Mouse (Mus musculus): ENCODE measurements around the gene Gm17268. TPM values are rescaled to one million over a fixed set of nuclear protein-coding genes. Genes with fewer than 3 reads are reported as not detected.

The Gm17268 gene
- polyA plus RNA-seq, 1 experiment = not detected

DNA sequence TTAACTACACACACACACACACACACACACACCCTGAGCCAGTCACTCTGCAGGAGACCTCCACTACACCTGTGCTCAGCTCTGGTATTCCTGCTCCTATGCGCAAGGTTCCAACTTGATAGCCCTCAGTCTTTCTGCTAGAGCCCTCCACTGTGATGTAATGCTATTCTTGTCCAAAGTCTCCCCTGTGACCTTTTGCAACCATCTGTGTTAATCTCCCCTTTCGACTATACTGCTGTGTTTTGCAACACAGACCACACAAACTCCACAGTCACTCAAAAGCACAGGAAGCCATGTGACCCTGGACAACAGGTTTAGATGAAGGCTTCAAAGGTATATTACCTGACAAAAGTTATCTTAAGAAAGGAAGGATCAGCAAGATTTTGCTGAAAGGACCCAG lies 25.1 kb upstream of the Gm17268 start:
- Histone ChIP-seq H3K4me1 (no peaks in the 10 kb centered on the region), H3K36me3 (replicated peaks; ENCODE audit: low read length) (no peaks in the 10 kb centered on the region), H3K4me3 (replicated peaks) (no peak overlapping the region), H3K9me3 (no peaks in the 10 kb centered on the region), H3K27me3 (replicated peaks) (no peaks in the 10 kb centered on the region)
- TF ChIP-seq FLI1 (IDR thresholded peaks at IDR 0.05; ENCODE audit: low read length) (no peak), GATA1 (IDR thresholded peaks at IDR 0.05; ENCODE audit: borderline replicate concordance, low read length) (no peak)

GRCm38 (mm10) chr11:82062226-82062625 lies 23.9 kb upstream of the Gm17268 start:
- Histone ChIP-seq H3K4me3 (replicated peaks) (no peak overlapping the region), H3K9me3 (no peaks in the 10 kb centered on the region), H3K4me1 (no peaks in the 10 kb centered on the region), H3K36me3 (replicated peaks; ENCODE audit: low read length) (no peaks in the 10 kb centered on the region), H3K27me3 (replicated peaks) (no peaks in the 10 kb centered on the region)
- TF ChIP-seq FLI1 (IDR thresholded peaks at IDR 0.05; ENCODE audit: low read length) (no peak), GATA1 (IDR thresholded peaks at IDR 0.05; ENCODE audit: borderline replicate concordance, low read length) (no peak)

DNA sequence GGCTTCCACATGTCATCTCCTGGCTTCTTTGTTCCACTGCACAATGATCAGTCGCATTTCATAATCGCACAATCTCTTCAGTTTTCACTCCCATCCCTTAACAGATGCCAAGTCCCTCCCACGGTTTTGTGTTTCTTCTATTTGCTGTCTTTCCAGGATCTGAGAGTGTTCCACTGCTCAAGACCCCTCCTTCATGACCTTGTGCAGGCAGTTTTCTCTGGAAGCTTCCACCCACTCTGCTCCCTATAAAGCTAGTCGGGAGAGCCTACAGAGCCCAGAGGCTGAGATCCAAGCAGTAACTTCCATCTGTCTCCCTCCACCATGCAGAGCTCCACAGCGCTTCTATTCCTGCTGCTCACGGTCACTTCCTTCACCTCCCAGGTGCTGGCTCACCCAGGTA lies 19.3 kb upstream of the Gm17268 start, which contains the start of gene Ccl11:
Ccl11 (plus strand) TSS at position 178 of the 400 bp plus-strand sequence.
- Histone ChIP-seq H3K36me3 (replicated peaks; ENCODE audit: low read length) (no peaks in the 10 kb centered on the region), H3K9me3 (no peaks in the 10 kb centered on the region), H3K4me1 (no peaks in the 10 kb centered on the region), H3K4me3 (replicated peaks) (no peak within 1 kb of the TSS), H3K27me3 (replicated peaks) (peaks cover 5% of the 10 kb centered on the region)
- TF ChIP-seq FLI1 (IDR thresholded peaks at IDR 0.05; ENCODE audit: low read length) (no peak), GATA1 (IDR thresholded peaks at IDR 0.05; ENCODE audit: borderline replicate concordance, low read length) (no peak)

DNA sequence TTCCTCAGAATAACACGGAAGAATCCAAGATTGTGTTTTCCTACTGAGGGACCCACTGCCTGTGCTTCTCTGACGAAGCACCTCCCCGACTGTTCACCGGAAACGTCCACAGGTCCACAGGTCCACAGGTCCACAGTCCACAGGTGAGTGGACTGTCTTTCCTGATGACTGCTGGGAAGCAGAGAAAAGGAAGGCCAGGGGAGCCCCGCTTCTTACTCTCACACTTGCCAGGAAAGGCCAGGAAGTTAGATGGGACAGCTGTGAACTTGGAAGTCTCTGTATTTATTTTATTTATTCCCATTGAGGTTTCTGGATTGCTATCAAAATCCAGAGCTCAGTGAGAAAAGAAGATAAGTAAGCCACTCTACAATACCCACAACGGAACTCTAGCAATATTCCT lies 15.5 kb upstream of the Gm17268 start:
- Histone ChIP-seq H3K9me3 (no peaks in the 10 kb centered on the region), H3K27me3 (replicated peaks) (peaks cover 6% of the 10 kb centered on the region), H3K36me3 (replicated peaks; ENCODE audit: low read length) (no peaks in the 10 kb centered on the region), H3K4me3 (replicated peaks) (no peak overlapping the region), H3K4me1 (no peaks in the 10 kb centered on the region)
- TF ChIP-seq GATA1 (IDR thresholded peaks at IDR 0.05; ENCODE audit: borderline replicate concordance, low read length) = no peak
- no peak for TF ChIP-seq FLI1 (IDR thresholded peaks at IDR 0.05; ENCODE audit: low read length)

- Histone ChIP-seq H3K4me3 (replicated peaks) (no peak overlapping the region), H3K9me3 (no peaks in the 10 kb centered on the region), H3K4me1 (0 out of 2 replicates have a peak, but pooled peaks cover 3% of the 10 kb centered on the region), H3K36me3 (replicated peaks; ENCODE audit: low read length) (no peaks in the 10 kb centered on the region), H3K27me3 (replicated peaks) (peaks cover 1% of the 10 kb centered on the region)
- no peak for TF ChIP-seq FLI1 (IDR thresholded peaks at IDR 0.05; ENCODE audit: low read length)
- TF ChIP-seq GATA1 (IDR thresholded peaks at IDR 0.05; ENCODE audit: borderline replicate concordance, low read length) = no peak
Observed at GRCm38 (mm10) chr11:82047746-82048415, 9.5 kb upstream of the Gm17268 start.

- Histone ChIP-seq H3K9me3 (no peaks in the 10 kb centered on the region), H3K4me3 (replicated peaks) (no peak within 1 kb of the TSS), H3K4me1 (0 out of 2 replicates have a peak, but pooled peaks cover 3% of the 10 kb centered on the region), H3K27me3 (replicated peaks) (peaks cover 1% of the 10 kb centered on the region), H3K36me3 (replicated peaks; ENCODE audit: low read length) (no peaks in the 10 kb centered on the region)
- TF ChIP-seq GATA1 (IDR thresholded peaks at IDR 0.05; ENCODE audit: borderline replicate concordance, low read length) = no peak
- TF ChIP-seq FLI1 (IDR thresholded peaks at IDR 0.05; ENCODE audit: low read length) = no peak
Observed at GRCm38 (mm10) chr11:82045471-82045870, 7.1 kb upstream of the Gm17268 start, which contains the start of gene Ccl7. Gene Ccl7, plus strand, starts transcription at chr11:82045712.

- Histone ChIP-seq H3K4me1 (no peaks in the 10 kb centered on the region), H3K4me3 (replicated peaks) (no peak overlapping the region), H3K9me3 (no peaks in the 10 kb centered on the region), H3K36me3 (replicated peaks; ENCODE audit: low read length) (no peaks in the 10 kb centered on the region), H3K27me3 (replicated peaks) (no peaks in the 10 kb centered on the region)
- no peak for TF ChIP-seq GATA1 (IDR thresholded peaks at IDR 0.05; ENCODE audit: borderline replicate concordance, low read length)
- no peak for TF ChIP-seq FLI1 (IDR thresholded peaks at IDR 0.05; ENCODE audit: low read length)
Observed at GRCm38 (mm10) chr11:82041671-82042080, 3.3 kb upstream of the Gm17268 start.

DNA sequence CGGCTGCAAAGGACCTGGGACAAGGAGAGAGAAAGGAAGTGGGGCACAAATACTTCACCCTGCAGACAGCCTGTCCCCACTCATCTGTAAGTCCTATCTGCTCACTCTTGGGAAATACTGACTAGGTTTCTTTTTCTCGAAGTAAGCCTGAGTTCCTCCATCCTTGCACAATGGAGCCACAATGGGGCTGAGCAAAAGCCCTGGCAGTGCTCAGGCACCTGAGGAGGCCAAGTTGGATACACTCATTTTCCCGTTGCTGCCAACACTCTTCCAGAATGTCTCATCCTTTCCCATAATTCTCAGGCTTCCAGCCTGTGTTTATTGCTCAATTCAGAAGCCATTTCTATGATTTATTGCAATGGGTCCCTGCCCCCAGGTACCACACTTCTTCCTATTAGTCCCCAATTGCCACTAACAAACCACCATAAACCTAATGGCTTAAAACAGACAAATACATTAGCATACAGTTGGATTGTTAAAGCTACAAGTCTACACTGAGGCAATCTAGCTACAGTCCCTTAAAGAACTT lies 834 bp upstream of the Gm17268 start:
- TF ChIP-seq GATA1 (IDR thresholded peaks at IDR 0.05; ENCODE audit: borderline replicate concordance, low read length) (no peak), FLI1 (IDR thresholded peaks at IDR 0.05; ENCODE audit: low read length) (no peak)
- Histone ChIP-seq H3K4me3 (replicated peaks) (no peak overlapping the region), H3K4me1 (no peaks in the 10 kb centered on the region), H3K36me3 (replicated peaks; ENCODE audit: low read length) (no peaks in the 10 kb centered on the region), H3K27me3 (replicated peaks) (peaks cover 2% of the 10 kb centered on the region), H3K9me3 (no peaks in the 10 kb centered on the region)

DNA sequence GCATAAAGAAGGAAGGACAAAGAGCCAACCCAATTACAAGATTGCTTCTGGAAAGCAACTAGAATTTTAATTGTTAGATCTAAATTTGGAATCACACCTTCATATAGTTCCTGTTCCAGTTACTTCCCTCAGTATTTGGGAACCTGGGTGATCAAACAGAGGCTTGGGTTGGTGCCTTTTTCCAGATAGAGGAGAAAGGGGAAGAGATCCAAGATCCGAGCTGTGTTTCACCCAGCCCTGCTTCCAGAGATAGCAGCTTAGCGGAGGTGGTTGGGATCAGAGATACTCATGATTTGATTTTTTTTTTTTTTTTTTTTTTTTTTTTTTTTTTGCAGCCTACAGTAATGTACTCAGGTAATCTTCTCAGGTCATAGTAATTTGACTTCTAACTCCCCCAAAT lies 2.5 kb downstream of the Gm17268 start:
- Histone ChIP-seq H3K27me3 (replicated peaks) (peaks cover 2% of the 10 kb centered on the region), H3K4me1 (no peaks in the 10 kb centered on the region), H3K36me3 (replicated peaks; ENCODE audit: low read length) (no peaks in the 10 kb centered on the region), H3K4me3 (replicated peaks) (no peak overlapping the region), H3K9me3 (no peaks in the 10 kb centered on the region)
- TF ChIP-seq GATA1 (IDR thresholded peaks at IDR 0.05; ENCODE audit: borderline replicate concordance, low read length) = no peak
- TF ChIP-seq FLI1 (IDR thresholded peaks at IDR 0.05; ENCODE audit: low read length) = no peak

GRCm38 (mm10) chr11:82035356-82035755 lies 3.0 kb downstream of the Gm17268 start, which contains the start of gene Ccl2:
Gene Ccl2, plus strand, starts transcription at chr11:82035571.
- no peaks in the 10 kb centered on the region for H3K9me3 ChIP-seq
- H3K27me3 ChIP-seq (replicated peaks) = peaks cover 2% of the 10 kb centered on the region
- no peaks in the 10 kb centered on the region for H3K36me3 ChIP-seq (replicated peaks; ENCODE audit: low read length)
- TF ChIP-seq FLI1 (IDR thresholded peaks at IDR 0.05; ENCODE audit: low read length) (no peak), GATA1 (IDR thresholded peaks at IDR 0.05; ENCODE audit: borderline replicate concordance, low read length) (no peak)
- no peaks in the 10 kb centered on the region for H3K4me1 ChIP-seq
- no peak within 1 kb of the TSS for H3K4me3 ChIP-seq (replicated peaks)
